Mouse (Mus musculus): ENCODE data around the gene Sumo1. TPM values are rescaled to one million over a fixed set of nuclear protein-coding genes. Genes with fewer than 3 reads are reported as not detected.

Gene Sumo1
- total and polyA plus RNA-seq, 3 experiments: 129 to 131 TPM; not detected in 1

- Histone ChIP-seq H3K4me3 (ENCODE audit: control insufficient read depth in 1 of 2, insufficient read depth in 1 of 2, low read depth in 2 of 2, low read length in 2 of 2) (peak overlapping the region; percentile 12 to 74), H3K9ac (ENCODE audit: control insufficient read depth, low read depth, low read length, poor library complexity, severe bottlenecking) (peak overlapping the region; percentile 100)
Observed at GRCm38 (mm10) chr1:59687493-59687892, 16.9 kb upstream of the Sumo1 start.

GRCm38 (mm10) chr1:59684819-59685755 is 14.5 kb upstream of the Sumo1 start, which contains the start of gene Nop58:
Gene Nop58, plus strand, starts transcription at chr1:59684971.
- H3K79me2 ChIP-seq (ENCODE audit: control insufficient read depth, insufficient read depth, low read length, poor library complexity): peaks cover 45% of the 10 kb centered on the region
- peaks cover 0 to 4% of the 10 kb centered on the region in 2 experiments; a peak in 3 of 4 replicates for H3K4me1 ChIP-seq (ENCODE audit: control insufficient read depth in 1 of 2, insufficient read depth in 2 of 2, low read length in 2 of 2)
- H3K36me3 ChIP-seq (ENCODE audit: control insufficient read depth in 1 of 2, insufficient read depth in 2 of 2, low read length in 2 of 2): peaks cover 22 to 24% of the 10 kb centered on the region in 2 experiments
- DNase-seq (ENCODE audit: low read depth, low spot score): peak; percentile 98
- H3K9me3 ChIP-seq (replicated peaks; ENCODE audit: insufficient read depth, low read length): no peaks in the 10 kb centered on the region
- peak within 1 kb of the TSS; percentile 74 to 98 for H3K4me3 ChIP-seq (ENCODE audit: control insufficient read depth in 1 of 2, insufficient read depth in 1 of 2, low read depth in 2 of 2, low read length in 2 of 2)
- peak within 1 kb of the TSS; percentile 92 for H3K27ac ChIP-seq (ENCODE audit: control insufficient read depth, low read depth, low read length)
- H3K9ac ChIP-seq (ENCODE audit: control insufficient read depth, low read depth, low read length, poor library complexity, severe bottlenecking): peak within 1 kb of the TSS; percentile 100
- H3K27me3 ChIP-seq (ENCODE audit: control insufficient read depth in 1 of 2, insufficient read depth in 2 of 2, low read length in 2 of 2): no peaks in the 10 kb centered on the region
- TF ChIP-seq USF1 (IDR thresholded peaks at IDR 0.05; ENCODE audit: low read depth, low read length) (0 out of 2 replicates have a peak, but pooled peaks have one; percentile 42), CHD2 (IDR thresholded peaks at IDR 0.05; ENCODE audit: low read length) (peak; percentile 92), NRF1 (IDR thresholded peaks at IDR 0.05; ENCODE audit: insufficient read depth, low read depth, low read length, poor library complexity, severe bottlenecking) (no peak), SMC3 (IDR thresholded peaks at IDR 0.05; ENCODE audit: low read depth, low read length) (no peak), POLR2A (IDR thresholded peaks at IDR 0.05; ENCODE audit: control insufficient read depth in 1 of 2, insufficient read depth in 1 of 2, low read depth in 1 of 2, low read length in 2 of 2, poor library complexity in 1 of 2) (peak; percentile 98 to 100), ELF1 (IDR thresholded peaks at IDR 0.05; ENCODE audit: low read depth, low read length) (peak; percentile 91; the same call in 1 of the 2 replicates), MYC (IDR thresholded peaks at IDR 0.05; ENCODE audit: low read depth, low read length) (peak; percentile 99), MAX (IDR thresholded peaks at IDR 0.05; ENCODE audit: low read length) (peak; percentile 91), POLR2AphosphoS5 (IDR thresholded peaks at IDR 0.05; ENCODE audit: borderline replicate concordance, low read depth, low read length) (peak; percentile 84; the same call in 1 of the 2 replicates), TCF12 (IDR thresholded peaks at IDR 0.05; ENCODE audit: low read depth, low read length) (no peak), GABPA (IDR thresholded peaks at IDR 0.05; ENCODE audit: low read depth, low read length) (no peak), MAZ (IDR thresholded peaks at IDR 0.05; ENCODE audit: low read depth, low read length) (no peak), POLR2AphosphoS2 (IDR thresholded peaks at IDR 0.05; ENCODE audit: low read length) (peak; percentile 97), TBP (IDR thresholded peaks at IDR 0.05; ENCODE audit: low read depth, low read length) (peak; percentile 96), MXI1 (IDR thresholded peaks at IDR 0.05; ENCODE audit: low read depth, low read length) (peak; percentile 97), UBTF (IDR thresholded peaks at IDR 0.05; ENCODE audit: borderline replicate concordance, insufficient read depth, low read depth, low read length) (no peak), EP300 (IDR thresholded peaks at IDR 0.05; ENCODE audit: low read depth in 1 of 2, low read length in 2 of 2) (no peak), NELFE (IDR thresholded peaks at IDR 0.05; ENCODE audit: low read depth, low read length) (peak; percentile 96), E2F4 (IDR thresholded peaks at IDR 0.05; ENCODE audit: borderline replicate concordance, low read depth, low read length) (peak; percentile 100), RAD21 (IDR thresholded peaks at IDR 0.05; ENCODE audit: low read depth, low read length) (no peak), HCFC1 (IDR thresholded peaks at IDR 0.05; ENCODE audit: low read depth, low read length) (peak; percentile 92), BHLHE40 (IDR thresholded peaks at IDR 0.05; ENCODE audit: borderline replicate concordance, low read depth, low read length) (no peak), ZMIZ1 (IDR thresholded peaks at IDR 0.05; ENCODE audit: low read depth, low read length) (no peak; the same call in 1 of the 2 replicates), USF2 (IDR thresholded peaks at IDR 0.05; ENCODE audit: borderline replicate concordance in 1 of 2, insufficient read depth in 1 of 2, low read depth in 1 of 2, low read length in 2 of 2) (no peak), ETS1 (IDR thresholded peaks at IDR 0.05; ENCODE audit: low read depth, low read length) (no peak), MYB (IDR thresholded peaks at IDR 0.05; ENCODE audit: low read depth, low read length) (peak; percentile 59), MEF2A (IDR thresholded peaks at IDR 0.05; ENCODE audit: extremely low read depth, insufficient replicate concordance, low read depth, low read length, poor library complexity, severe bottlenecking) (no peak)

More at GRCm38 (mm10) chr1:59687493-59687892, 16.9 kb upstream of the Sumo1 start:
- Histone ChIP-seq H3K9me3 (replicated peaks; ENCODE audit: insufficient read depth, low read length) (no peaks in the 10 kb centered on the region), H3K4me1 (ENCODE audit: control insufficient read depth in 1 of 2, insufficient read depth in 2 of 2, low read length in 2 of 2) (peaks cover 0 to 4% of the 10 kb centered on the region in 2 experiments; a peak in 3 of 4 replicates), H3K36me3 (ENCODE audit: control insufficient read depth in 1 of 2, insufficient read depth in 2 of 2, low read length in 2 of 2) (peaks cover 35 to 43% of the 10 kb centered on the region in 2 experiments), H3K27ac (ENCODE audit: control insufficient read depth, low read depth, low read length) (no peak overlapping the region), H3K27me3 (ENCODE audit: control insufficient read depth in 1 of 2, insufficient read depth in 2 of 2, low read length in 2 of 2) (no peaks in the 10 kb centered on the region), H3K79me2 (ENCODE audit: control insufficient read depth, insufficient read depth, low read length, poor library complexity) (peaks cover 56% of the 10 kb centered on the region)
- TF ChIP-seq RCOR1 (IDR thresholded peaks at IDR 0.05; ENCODE audit: low read depth, low read length) (no peak), MXI1 (IDR thresholded peaks at IDR 0.05; ENCODE audit: low read depth, low read length) (peak; percentile 40; the same call in 1 of the 2 replicates), SIN3A (IDR thresholded peaks at IDR 0.05; ENCODE audit: low read length) (peak; percentile 38; the same call in 1 of the 2 replicates), GABPA (IDR thresholded peaks at IDR 0.05; ENCODE audit: low read depth, low read length) (no peak)
- DNase-seq (ENCODE audit: low read depth, low spot score): peak; percentile 62
